Comparison of ENCODE assay signal across 9 mouse cellular contexts in the genomic region with DNA sequence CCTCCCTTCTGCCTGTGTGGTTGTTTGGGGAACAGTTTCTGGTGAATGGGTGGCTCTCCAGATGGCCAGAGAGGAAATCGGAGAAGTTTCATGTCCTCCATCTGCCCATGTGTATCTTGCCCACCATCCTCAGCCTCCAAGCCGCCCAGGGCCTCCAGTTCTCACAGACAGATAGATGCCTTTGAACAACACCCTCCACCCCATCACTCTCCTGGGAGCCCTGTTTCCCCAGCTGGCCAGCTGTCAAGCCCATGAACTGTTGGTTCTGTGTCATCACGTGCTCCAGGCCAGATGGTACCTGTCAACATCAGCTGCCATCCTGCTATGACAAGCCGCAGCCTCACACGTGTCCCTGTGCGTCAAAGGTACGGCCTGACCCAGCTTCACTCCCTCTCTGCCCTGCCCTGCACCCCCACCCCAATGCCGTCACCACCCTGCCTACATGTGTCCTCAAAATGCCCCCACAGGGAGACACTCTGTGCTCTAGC. TPM values are rescaled to one million over a fixed set of nuclear protein-coding genes. Genes with fewer than 3 reads are reported as not detected.
DNase-seq lines count a peak whose midpoint lies in the region; ATAC-seq lines count a peak whose summit lies in the region.
"Had no signal": no experiment of that assay in that cellular context is flagged by ENCODE, and none has a peak within 500 bp of the region (broad histone marks: within the 10 kb centered on the region; RNA-seq: fewer than 3 reads in every experiment).

No protein-coding gene starts in this region.

- H3K9ac ChIP-seq in hindbrain, embryonic 15.5 days: no peak overlapping the region
- H3K9ac ChIP-seq in hindbrain, embryonic 13.5 days: no peak overlapping the region
- no peak overlapping the region for H3K9ac ChIP-seq in midbrain, embryonic 13.5 days (replicated peaks)
- no peak overlapping the region for H3K9ac ChIP-seq in midbrain, embryonic 11.5 days (ENCODE audit: low read length)
- no peak overlapping the region for H3K9ac ChIP-seq in neural tube, embryonic 15.5 days (replicated peaks)

- H3K27ac ChIP-seq in hindbrain, embryonic 15.5 days (replicated peaks): no peak overlapping the region
- no peak overlapping the region for H3K27ac ChIP-seq in hindbrain, embryonic 13.5 days
- no peak overlapping the region for H3K27ac ChIP-seq in midbrain, embryonic 13.5 days
- no peak overlapping the region for H3K27ac ChIP-seq in midbrain, embryonic 11.5 days (ENCODE audit: low read depth, low read length)
- H3K27ac ChIP-seq in neural tube, embryonic 15.5 days (replicated peaks): no peak overlapping the region

- WGBS in hindbrain, embryonic 15.5 days: 58% methylated on average over 8 of the region's 8 CpGs
- WGBS in hindbrain, embryonic 13.5 days: 58% methylated on average over 8 of the region's 8 CpGs
- 66% methylated on average over 8 of the region's 8 CpGs for WGBS in midbrain, embryonic 13.5 days
- WGBS in midbrain, embryonic 11.5 days: 71% methylated on average over 8 of the region's 8 CpGs
- 62% methylated on average over 8 of the region's 8 CpGs for WGBS in neural tube, embryonic 15.5 days

- H3K27me3 ChIP-seq in hindbrain, embryonic 15.5 days: no peaks in the 10 kb centered on the region
- no peaks in the 10 kb centered on the region for H3K27me3 ChIP-seq in hindbrain, embryonic 13.5 days
- H3K27me3 ChIP-seq in midbrain, embryonic 13.5 days: no peaks in the 10 kb centered on the region
- H3K27me3 ChIP-seq in midbrain, embryonic 11.5 days (ENCODE audit: control insufficient read depth, insufficient read depth, low read length): no peaks in the 10 kb centered on the region
- no peaks in the 10 kb centered on the region for H3K27me3 ChIP-seq in neural tube, embryonic 15.5 days (replicated peaks)

- no peaks in the 10 kb centered on the region for H3K9me3 ChIP-seq in hindbrain, embryonic 15.5 days
- no peaks in the 10 kb centered on the region for H3K9me3 ChIP-seq in hindbrain, embryonic 13.5 days
- no peaks in the 10 kb centered on the region for H3K9me3 ChIP-seq in midbrain, embryonic 13.5 days
- no peaks in the 10 kb centered on the region for H3K9me3 ChIP-seq in midbrain, embryonic 11.5 days (ENCODE audit: control insufficient read depth, low read length)
- H3K9me3 ChIP-seq in neural tube, embryonic 15.5 days (replicated peaks): no peaks in the 10 kb centered on the region

- no peak overlapping the region for H3K4me2 ChIP-seq in hindbrain, embryonic 15.5 days
- H3K4me2 ChIP-seq in hindbrain, embryonic 13.5 days: no peak overlapping the region
- H3K4me2 ChIP-seq in midbrain, embryonic 13.5 days (replicated peaks): no peak overlapping the region
- H3K4me2 ChIP-seq in midbrain, embryonic 11.5 days: no peak overlapping the region
- H3K4me2 ChIP-seq in neural tube, embryonic 15.5 days: no peak overlapping the region

- 0 out of 2 replicates have a peak, but pooled peaks have one; percentile 23 for ATAC-seq in hindbrain, embryonic 15.5 days (ENCODE audit: low FRiP score, low read depth)
- ATAC-seq in hindbrain, embryonic 13.5 days (ENCODE audit: low FRiP score): no peak
- 0 out of 2 replicates have a peak, but pooled peaks have one; percentile 27 for ATAC-seq in midbrain, embryonic 13.5 days
- ATAC-seq in midbrain, embryonic 11.5 days (ENCODE audit: low FRiP score): no peak
- ATAC-seq in neural tube, embryonic 15.5 days (ENCODE audit: low FRiP score): no peak

- H3K4me3 ChIP-seq in hindbrain, embryonic 15.5 days: no peak overlapping the region
- no peak overlapping the region for H3K4me3 ChIP-seq in hindbrain, embryonic 13.5 days
- H3K4me3 ChIP-seq in midbrain, embryonic 13.5 days (replicated peaks): no peak overlapping the region
- H3K4me3 ChIP-seq in midbrain, embryonic 11.5 days (ENCODE audit: low read depth, low read length): no peak overlapping the region
- no peak overlapping the region for H3K4me3 ChIP-seq in neural tube, embryonic 15.5 days (replicated peaks)
- H3K4me3 ChIP-seq: erythroblast, embryonic 14.5 days had no signal

- DNase-seq in midbrain, embryonic 11.5 days (ENCODE audit: low spot score, missing footprints): no peak
- peak; percentile 74 for DNase-seq in layer of hippocampus, adult 9-11 months
- DNase-seq in telencephalon, adult 2 months (ENCODE audit: low read depth, low spot score): peak; percentile 60
- DNase-seq: midbrain, embryonic 14.5 days had no signal

- no peaks in the 10 kb centered on the region for H3K36me3 ChIP-seq in hindbrain, embryonic 15.5 days
- no peaks in the 10 kb centered on the region for H3K36me3 ChIP-seq in hindbrain, embryonic 13.5 days
- H3K36me3 ChIP-seq in midbrain, embryonic 13.5 days: no peaks in the 10 kb centered on the region
- H3K36me3 ChIP-seq in midbrain, embryonic 11.5 days (ENCODE audit: control insufficient read depth, insufficient read depth, low read length): no peaks in the 10 kb centered on the region
- H3K36me3 ChIP-seq in neural tube, embryonic 15.5 days: no peaks in the 10 kb centered on the region

- H3K4me1 ChIP-seq in hindbrain, embryonic 15.5 days (replicated peaks): no peaks in the 10 kb centered on the region
- 0 out of 2 replicates have a peak, but pooled peaks cover 5% of the 10 kb centered on the region for H3K4me1 ChIP-seq in hindbrain, embryonic 13.5 days (replicated peaks)
- peaks cover 7% of the 10 kb centered on the region for H3K4me1 ChIP-seq in midbrain, embryonic 13.5 days (replicated peaks)
- H3K4me1 ChIP-seq in midbrain, embryonic 11.5 days (ENCODE audit: control insufficient read depth, insufficient read depth, low read length): peaks cover 7% of the 10 kb centered on the region
- H3K4me1 ChIP-seq in neural tube, embryonic 15.5 days: no peaks in the 10 kb centered on the region

RNA-seq across cellular contexts. Expression of gene Lrrc10b, which starts 11.9 kb away (rescaled TPM):
- 0.98 and 1.5 TPM in 2 replicates for polyA plus RNA-seq in hindbrain, embryonic 15.5 days (2015; fragmentation: Nextera tagmentation; extraction: Ambion mirVana)
- 0.53 and 1.1 TPM in 2 replicates for polyA plus RNA-seq in hindbrain, embryonic 13.5 days (2015; fragmentation: Nextera tagmentation; extraction: Ambion mirVana)
- 0.71 and 0.76 TPM in 2 replicates for polyA plus RNA-seq in midbrain, embryonic 13.5 days (2015; fragmentation: Nextera tagmentation; extraction: Ambion mirVana)
- 0.55 and 0.59 TPM in 2 replicates for polyA plus RNA-seq in midbrain, embryonic 11.5 days (2014; fragmentation: Nextera tagmentation; extraction: Ambion mirVana)
- polyA plus RNA-seq in neural tube, embryonic 15.5 days (2015; fragmentation: Nextera tagmentation; extraction: Ambion mirVana): 1.1 and 1.3 TPM in 2 replicates
- polyA plus RNA-seq: erythroblast, embryonic 14.5 days had no signal

RNA-seq across cellular contexts. Expression of gene Ppp1r32, which starts 13.5 kb away (rescaled TPM):
- polyA plus RNA-seq in hindbrain, embryonic 15.5 days (2015; fragmentation: Nextera tagmentation; extraction: Ambion mirVana): 2.1 and 2.3 TPM in 2 replicates
- polyA plus RNA-seq in hindbrain, embryonic 13.5 days (2015; fragmentation: Nextera tagmentation; extraction: Ambion mirVana): 1.1 and 3.0 TPM in 2 replicates
- 1.0 and 1.6 TPM in 2 replicates for polyA plus RNA-seq in midbrain, embryonic 13.5 days (2015; fragmentation: Nextera tagmentation; extraction: Ambion mirVana)
- 0.21 and 0.48 TPM in 2 replicates for polyA plus RNA-seq in midbrain, embryonic 11.5 days (2014; fragmentation: Nextera tagmentation; extraction: Ambion mirVana)
- 0.79 and 1.2 TPM in 2 replicates for polyA plus RNA-seq in neural tube, embryonic 15.5 days (2015; fragmentation: Nextera tagmentation; extraction: Ambion mirVana)

RNA-seq across cellular contexts. Expression of gene Cpsf7, which starts 55.9 kb away (rescaled TPM):
- polyA plus RNA-seq in hindbrain, embryonic 15.5 days (2015; fragmentation: Nextera tagmentation; extraction: Ambion mirVana): 49.0 and 56.1 TPM in 2 replicates
- 49.0 and 52.8 TPM in 2 replicates for polyA plus RNA-seq in hindbrain, embryonic 13.5 days (2015; fragmentation: Nextera tagmentation; extraction: Ambion mirVana)
- 56.9 and 57.8 TPM in 2 replicates for polyA plus RNA-seq in midbrain, embryonic 13.5 days (2015; fragmentation: Nextera tagmentation; extraction: Ambion mirVana)
- polyA plus RNA-seq in midbrain, embryonic 11.5 days (2014; fragmentation: Nextera tagmentation; extraction: Ambion mirVana): 66.4 and 70.4 TPM in 2 replicates
- polyA plus RNA-seq in neural tube, embryonic 15.5 days (2015; fragmentation: Nextera tagmentation; extraction: Ambion mirVana): 45.6 and 47.2 TPM in 2 replicates

RNA-seq across cellular contexts. Expression of gene Sdhaf2, which starts 56.7 kb away (rescaled TPM):
- polyA plus RNA-seq in hindbrain, embryonic 15.5 days (2015; fragmentation: Nextera tagmentation; extraction: Ambion mirVana): 62.8 and 69.1 TPM in 2 replicates
- 67.6 and 69.1 TPM in 2 replicates for polyA plus RNA-seq in hindbrain, embryonic 13.5 days (2015; fragmentation: Nextera tagmentation; extraction: Ambion mirVana)
- polyA plus RNA-seq in midbrain, embryonic 13.5 days (2015; fragmentation: Nextera tagmentation; extraction: Ambion mirVana): 63.3 and 63.5 TPM in 2 replicates
- polyA plus RNA-seq in midbrain, embryonic 11.5 days (2014; fragmentation: Nextera tagmentation; extraction: Ambion mirVana): 59.3 and 63.3 TPM in 2 replicates
- polyA plus RNA-seq in neural tube, embryonic 15.5 days (2015; fragmentation: Nextera tagmentation; extraction: Ambion mirVana): 67.5 and 67.7 TPM in 2 replicates

Comparison
In these comparisons a context has a peak if more than half of its experiments do, and no peak if none do; other contexts are left out.
1. ATAC-seq: peak in hindbrain, embryonic 15.5 days (single experiment) and midbrain, embryonic 13.5 days (single experiment); none in hindbrain, embryonic 13.5 days (single experiment), midbrain, embryonic 11.5 days (single experiment) and neural tube, embryonic 15.5 days (single experiment).